ENCODE assay signal across 12 mouse cellular contexts in genomic region chr14:29385500-29385899, GRCm38 (mm10).
"Had no signal": no experiment of that assay in that cellular context is flagged by ENCODE, and none has a peak within 500 bp of the region (broad histone marks: within the 10 kb centered on the region; RNA-seq: fewer than 3 reads in every experiment).

No protein-coding gene starts in this region.

- H3K27me3 ChIP-seq: limb, embryonic 12.5 days; limb, embryonic 15.5 days; midbrain, embryonic 13.5 days; stomach, embryonic 15.5 days had no signal

- H3K4me3 ChIP-seq: limb, embryonic 12.5 days; limb, embryonic 15.5 days; midbrain, embryonic 10.5 days; midbrain, embryonic 13.5 days; stomach, embryonic 15.5 days had no signal

- H3K36me3 ChIP-seq: limb, embryonic 12.5 days; limb, embryonic 15.5 days; midbrain, embryonic 10.5 days; midbrain, embryonic 13.5 days; stomach, embryonic 15.5 days had no signal

- DNase-seq: kidney, adult 2 months; kidney, postnatal 25 days; left cerebral cortex, postnatal 4 days; liver, postnatal 0 days; lung, embryonic 14.5 days; right cerebral cortex, postnatal 4 days; thymus, postnatal 25 days had no signal
